Mouse (Mus musculus): ENCODE results near the gene Tulp4.

DNA sequence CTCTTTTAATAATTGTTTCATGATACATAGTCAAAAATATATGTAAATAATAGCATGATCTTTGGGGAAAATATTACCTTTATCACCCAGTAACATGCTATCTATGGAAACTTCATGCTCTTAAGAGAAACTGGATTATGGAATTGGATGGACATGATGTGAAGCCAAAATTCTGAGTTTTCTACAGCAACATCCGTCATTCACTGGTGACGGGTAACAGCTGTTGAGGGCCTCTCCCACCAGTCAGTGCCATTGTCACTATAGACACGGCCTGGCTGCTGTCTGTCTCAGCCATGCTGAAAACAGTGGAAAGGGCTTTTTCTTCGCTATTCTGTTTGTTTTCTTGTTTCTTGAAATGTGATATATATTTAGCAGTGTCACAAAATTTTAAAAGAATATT is 76.5 kb downstream of the Tulp4 start:
- TF ChIP-seq MAFK (IDR thresholded peaks at IDR 0.05; ENCODE audit: insufficient read depth, low read depth, low read length) (no peak), CHD2 (IDR thresholded peaks at IDR 0.05; ENCODE audit: low read depth, low read length) (no peak)

All from ES-E14 (cell line).